Mouse (Mus musculus): Measurements from ENCODE around the gene Auts2.

Auts2 gene

DNA sequence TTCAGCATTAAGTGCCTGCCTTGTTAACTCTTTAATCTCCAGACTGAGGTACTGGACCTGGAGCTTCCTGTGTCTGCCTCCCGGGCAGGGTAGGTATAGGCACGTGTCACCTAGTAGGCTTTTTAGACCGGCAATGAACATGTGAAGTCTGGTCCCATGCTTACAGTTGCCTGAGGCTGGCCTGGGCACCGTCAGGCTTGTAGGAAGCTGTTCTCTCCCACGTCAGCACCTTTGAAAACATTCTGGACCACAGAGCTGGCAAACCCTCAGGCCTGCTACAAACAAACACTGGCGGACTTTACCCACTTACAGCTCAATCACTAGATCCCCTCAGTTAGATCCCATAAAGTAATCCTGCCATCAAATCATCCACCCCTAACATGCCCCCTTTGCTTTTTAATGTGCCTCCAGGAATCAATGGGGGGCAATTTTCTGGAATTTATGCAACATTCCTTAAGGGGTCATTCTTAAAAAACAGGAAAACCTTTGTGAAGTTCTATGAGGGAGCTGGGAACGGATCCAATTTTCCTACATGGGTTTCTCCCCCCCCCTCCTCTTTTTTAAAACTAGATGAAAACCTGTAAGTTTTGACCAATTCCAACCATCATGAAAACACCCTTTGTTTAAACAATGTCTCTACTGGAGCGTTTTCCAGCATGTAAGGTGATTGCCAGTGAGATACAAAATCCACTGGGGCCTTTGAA, 692.4 kb downstream of the Auts2 start:
- in situ Hi-C loops (cut with MboI; ENCODE audit: low sequenced_read_pairs) = no loop called here

DNA sequence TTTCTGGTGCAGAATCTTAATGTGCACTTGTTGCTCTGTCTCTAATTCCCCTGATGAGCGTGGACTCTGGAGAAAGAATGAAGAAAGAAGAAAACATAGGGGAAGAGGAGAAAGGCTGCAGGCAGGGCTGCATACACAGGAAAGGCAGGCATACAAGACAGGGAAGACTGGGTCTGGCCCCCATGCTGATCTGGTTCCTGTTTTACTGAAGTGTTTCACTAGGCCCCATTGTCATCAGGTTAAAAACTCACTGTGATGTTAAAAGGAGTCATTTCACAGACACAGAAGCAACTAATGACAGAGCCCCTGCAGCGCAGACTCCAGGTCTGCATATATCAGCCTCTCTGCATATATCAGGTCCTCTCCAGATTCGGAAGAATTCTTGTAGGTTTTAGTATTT, 693.5 kb downstream of the Auts2 start:
- in situ Hi-C loops (cut with MboI; ENCODE audit: low sequenced_read_pairs) = no loop called here

DNA sequence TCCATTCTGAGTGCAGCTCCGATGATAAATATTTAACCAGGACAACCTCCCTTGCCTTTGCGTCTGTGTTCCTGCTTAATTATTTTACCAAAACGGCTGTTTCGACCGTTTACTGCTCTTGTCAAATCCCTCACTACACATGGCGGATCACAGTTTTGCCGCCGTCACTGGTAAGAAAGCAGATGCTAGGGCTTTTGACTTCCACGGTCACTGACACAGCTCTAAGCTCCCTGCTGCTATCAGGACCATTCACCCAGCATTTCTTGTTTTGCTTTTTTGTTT, 698.7 kb downstream of the Auts2 start:
- in situ Hi-C loops (cut with MboI; ENCODE audit: low sequenced_read_pairs) = no loop called here

DNA sequence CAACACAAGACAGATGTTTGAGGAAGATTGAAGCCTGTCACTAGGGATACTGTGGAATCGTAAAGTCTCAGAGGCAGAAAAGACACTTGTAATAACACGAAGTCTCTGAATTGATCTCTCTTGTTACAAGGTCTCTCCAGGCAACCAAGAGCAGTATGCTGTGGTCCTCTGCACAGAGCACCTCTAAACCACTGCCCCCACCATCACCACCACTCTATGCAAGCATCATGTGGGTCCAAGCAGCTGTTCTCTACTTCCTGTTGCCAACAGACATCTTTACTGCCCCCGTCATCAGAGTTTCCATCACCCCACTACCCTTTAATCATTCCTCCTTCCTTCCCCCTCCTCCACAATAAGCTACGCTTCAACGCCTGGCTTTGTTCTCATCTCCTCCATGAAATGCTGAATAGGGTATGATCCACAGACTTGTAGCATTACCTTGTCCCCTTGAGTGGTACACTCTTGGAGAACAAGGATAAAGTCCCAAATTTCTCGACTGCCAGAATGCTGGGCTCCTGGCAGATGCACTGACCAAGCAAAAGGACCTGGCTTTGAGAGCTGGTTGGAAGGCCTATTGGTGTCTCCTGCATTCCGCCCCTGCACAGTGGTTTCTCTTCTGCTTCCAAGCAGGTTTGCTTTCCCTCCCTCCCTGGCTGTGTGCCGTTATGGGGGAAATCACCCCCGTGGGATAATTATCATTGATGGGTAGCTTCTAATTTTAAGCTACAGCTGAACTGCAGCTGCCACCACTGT, 699.2 kb downstream of the Auts2 start:
- in situ Hi-C loops (cut with MboI; ENCODE audit: low sequenced_read_pairs) = no loop called here

DNA sequence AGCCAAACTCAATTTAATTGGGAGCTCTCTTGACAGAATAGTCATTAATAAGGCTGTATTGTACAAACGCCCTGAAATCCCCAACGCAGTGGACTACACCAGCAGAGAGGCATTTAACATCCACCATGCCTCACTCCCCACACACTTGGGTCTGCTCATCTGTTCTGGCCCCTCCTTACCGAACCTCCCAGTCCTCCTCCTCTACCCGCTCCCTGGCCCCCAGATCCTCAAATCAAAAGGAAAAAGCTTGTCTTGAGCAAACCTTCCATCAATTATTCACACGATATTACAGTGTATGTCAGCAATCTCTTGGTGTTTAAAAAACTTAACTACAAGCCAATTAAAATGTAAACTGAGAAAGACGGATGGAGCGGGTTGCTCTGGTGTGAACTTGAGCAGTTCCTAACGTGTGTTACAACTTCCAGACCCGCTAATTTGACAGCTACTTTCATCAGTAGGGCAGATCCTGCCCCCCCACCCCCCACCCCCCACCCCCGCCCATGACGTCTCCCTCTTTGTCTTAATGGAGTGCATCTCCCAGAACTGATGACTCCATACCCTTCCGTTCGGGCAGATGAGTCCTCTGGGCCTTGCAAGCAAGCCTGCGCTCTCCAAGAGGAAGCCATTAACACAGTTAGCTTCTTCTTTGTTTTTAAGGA, 703.4 kb downstream of the Auts2 start:
- in situ Hi-C loops (cut with MboI; ENCODE audit: low sequenced_read_pairs) = no loop called here

DNA sequence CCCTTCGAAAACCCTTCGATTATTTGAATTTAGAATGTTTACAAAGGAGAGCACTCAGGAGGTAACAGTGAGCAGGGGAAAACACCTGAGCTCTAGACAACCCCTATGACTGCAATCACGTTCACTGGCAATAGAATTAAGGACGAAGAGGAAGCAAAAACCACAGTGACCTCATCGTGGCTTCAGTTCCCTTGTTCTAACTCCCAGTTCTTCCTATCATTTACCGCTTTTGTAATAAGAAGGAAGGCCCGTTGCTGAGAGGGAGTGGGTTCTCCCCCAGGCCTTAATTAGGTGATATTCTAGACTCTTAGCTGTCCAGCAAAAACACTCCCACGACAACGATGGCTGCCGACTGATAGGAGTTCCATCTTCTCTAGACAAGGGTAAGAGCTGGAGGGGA, 704.1 kb downstream of the Auts2 start:
- in situ Hi-C loops (cut with MboI; ENCODE audit: low sequenced_read_pairs) = no loop called here

DNA sequence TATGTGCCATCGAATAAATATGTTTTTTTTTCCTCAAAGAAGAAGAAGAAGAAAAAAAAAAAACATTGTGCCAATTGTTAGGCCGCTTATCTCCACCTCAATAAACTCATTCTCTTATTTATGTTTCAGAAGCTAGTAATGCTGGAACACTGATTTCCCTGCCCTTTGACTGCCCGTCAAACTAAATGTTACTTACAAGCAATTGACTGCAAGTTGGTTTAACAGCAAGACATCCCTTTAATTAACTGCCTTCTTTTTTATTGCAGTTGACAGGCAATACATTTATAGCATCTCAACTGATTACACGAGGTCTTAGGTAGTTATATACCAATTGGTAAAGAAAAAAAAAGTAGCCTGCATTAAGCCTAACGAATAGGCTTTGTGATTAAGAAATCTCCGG, 705.1 kb downstream of the Auts2 start:
- in situ Hi-C loops (cut with MboI; ENCODE audit: low sequenced_read_pairs) = no loop called here

DNA sequence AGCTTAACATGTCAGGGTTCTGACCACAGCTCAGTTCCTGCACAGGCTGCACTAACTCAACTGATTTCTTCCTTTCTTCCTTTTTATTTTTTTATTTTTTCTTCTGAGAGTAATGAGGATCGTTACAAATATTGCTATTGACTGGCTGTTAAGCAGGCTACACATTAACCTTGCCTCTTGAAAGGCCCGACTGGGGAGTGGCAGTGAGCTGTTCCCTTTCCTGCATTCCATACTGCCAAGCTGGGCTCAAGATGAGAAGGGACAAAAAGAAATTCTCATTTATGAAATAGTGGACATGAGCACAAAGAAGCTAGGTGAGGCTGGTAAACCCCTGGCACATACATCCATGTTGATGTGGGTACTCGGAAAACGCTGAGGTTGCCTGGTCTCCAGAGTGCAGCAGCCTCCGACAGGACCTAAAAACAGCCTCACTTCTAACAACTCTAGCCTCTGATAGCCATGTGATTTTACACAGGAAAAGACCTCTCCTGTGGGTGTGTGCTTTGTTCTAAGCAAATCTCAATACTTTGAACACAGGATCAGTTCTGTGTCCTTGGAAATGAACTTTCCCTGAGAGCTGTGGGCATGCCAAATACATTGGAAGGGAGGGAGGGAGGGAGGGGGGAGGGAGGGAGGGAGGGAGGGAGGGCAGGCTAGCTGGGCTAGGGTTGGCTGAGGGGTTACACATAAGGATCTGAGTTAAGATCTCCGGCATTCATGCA, 707.0 kb downstream of the Auts2 start:
- in situ Hi-C loops (cut with MboI; ENCODE audit: low sequenced_read_pairs) = no loop called here

DNA sequence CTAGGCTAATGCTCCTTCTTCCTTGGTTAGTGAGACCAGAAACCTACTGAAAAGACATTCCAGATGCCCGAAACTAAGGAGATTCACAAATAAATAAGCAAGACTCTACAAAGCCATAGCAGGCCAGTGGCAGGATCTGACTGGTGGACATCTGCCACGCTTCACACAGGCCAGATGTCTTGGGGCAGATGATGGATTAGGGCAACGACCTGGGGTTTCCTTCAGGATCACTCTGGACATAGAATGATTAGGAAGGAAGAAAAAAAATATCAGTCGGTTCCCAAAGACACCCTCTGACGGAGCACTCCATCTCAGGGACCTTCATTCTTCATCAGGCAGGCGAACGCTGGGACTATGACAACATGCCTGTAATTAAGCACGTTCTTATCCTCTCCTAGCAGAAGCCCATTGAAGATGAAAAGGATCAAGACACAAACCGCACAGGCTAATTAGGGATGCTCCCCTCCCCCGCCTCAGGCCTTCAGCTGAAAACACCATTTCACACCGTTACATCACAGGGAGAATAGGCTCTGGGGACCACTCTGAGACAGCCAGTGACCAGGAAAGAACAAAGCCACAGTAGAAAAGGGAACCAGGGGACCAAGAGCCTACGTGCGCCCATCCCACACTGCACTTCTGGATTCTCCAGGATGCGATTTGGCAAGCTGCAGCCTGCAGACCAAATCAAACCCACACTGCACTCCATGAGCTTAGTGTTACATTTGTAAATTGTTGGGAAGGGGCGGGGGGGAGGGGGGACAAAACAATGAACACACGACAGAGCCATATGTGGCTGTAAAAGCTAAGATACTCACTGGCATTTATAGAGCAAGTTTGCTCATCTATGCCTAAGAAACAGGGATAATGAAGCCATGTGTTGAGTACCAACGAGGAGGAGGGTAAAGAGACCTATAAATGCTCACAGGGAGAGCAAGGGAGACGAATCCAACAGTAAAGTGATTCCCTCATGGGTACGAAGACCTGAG, 710.0 kb downstream of the Auts2 start:
- in situ Hi-C loops (cut with MboI; ENCODE audit: low sequenced_read_pairs) = no loop called here

DNA sequence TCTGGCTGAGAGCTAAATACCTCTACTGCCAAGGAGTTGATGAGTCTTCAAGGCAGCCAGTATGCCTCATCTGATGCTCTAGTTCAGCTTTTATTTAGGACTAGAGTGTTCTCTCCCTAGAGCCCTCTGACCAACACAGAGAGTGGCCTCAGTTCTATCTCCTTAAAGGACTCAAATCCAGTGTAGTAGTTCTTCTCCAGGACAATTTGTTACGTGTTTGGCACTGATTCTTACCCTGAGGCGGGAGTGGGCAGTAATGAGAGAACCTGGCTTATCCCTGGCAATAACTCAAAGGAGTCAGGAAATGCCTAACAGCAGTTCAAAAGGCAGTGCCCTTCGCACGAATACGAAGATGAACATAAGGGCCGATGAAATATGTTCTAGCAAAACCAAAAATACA, 713.0 kb downstream of the Auts2 start:
- in situ Hi-C loops (cut with MboI; ENCODE audit: low sequenced_read_pairs) = no loop called here

DNA sequence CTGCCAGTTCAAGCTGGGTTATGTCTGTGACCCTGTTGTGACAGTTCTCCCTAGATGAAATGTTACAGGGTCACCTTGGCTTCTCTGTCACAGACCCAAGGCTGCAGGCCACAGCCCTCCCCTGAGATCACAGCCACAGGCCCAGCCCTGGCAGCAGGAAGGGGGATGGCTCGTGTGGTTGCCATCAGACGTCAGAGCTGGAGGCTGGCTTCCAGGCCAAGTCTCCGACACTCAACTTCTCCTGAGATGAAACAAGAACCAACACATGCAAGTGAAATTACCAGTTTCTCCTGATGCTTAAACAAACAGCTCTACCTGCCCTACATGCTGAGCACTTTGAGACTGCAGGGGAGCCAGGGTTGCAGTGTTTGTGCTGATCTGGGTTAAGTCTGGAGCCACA, 713.9 kb downstream of the Auts2 start:
- in situ Hi-C loops (cut with MboI; ENCODE audit: low sequenced_read_pairs) = no loop called here

DNA sequence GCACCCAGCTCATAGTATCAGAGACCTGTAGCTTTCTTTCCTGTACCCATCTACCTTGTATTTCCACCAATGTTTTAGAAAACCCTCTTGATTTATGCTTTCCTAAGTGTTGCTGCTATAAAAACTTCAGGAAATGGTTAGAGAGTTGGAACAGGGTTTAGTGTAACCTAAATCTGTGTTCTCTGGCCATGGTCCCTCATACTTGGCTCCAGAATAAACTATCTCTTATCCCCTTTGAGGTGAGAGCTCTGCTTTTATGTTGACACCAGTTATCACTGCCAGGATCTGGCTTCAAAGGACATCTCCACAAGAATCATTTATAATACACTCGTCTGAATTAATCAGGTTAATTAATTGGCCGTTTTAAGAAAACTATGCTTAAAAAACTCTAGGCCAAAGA, 714.5 kb downstream of the Auts2 start:
- in situ Hi-C loops (cut with MboI; ENCODE audit: low sequenced_read_pairs) = no loop called here

DNA sequence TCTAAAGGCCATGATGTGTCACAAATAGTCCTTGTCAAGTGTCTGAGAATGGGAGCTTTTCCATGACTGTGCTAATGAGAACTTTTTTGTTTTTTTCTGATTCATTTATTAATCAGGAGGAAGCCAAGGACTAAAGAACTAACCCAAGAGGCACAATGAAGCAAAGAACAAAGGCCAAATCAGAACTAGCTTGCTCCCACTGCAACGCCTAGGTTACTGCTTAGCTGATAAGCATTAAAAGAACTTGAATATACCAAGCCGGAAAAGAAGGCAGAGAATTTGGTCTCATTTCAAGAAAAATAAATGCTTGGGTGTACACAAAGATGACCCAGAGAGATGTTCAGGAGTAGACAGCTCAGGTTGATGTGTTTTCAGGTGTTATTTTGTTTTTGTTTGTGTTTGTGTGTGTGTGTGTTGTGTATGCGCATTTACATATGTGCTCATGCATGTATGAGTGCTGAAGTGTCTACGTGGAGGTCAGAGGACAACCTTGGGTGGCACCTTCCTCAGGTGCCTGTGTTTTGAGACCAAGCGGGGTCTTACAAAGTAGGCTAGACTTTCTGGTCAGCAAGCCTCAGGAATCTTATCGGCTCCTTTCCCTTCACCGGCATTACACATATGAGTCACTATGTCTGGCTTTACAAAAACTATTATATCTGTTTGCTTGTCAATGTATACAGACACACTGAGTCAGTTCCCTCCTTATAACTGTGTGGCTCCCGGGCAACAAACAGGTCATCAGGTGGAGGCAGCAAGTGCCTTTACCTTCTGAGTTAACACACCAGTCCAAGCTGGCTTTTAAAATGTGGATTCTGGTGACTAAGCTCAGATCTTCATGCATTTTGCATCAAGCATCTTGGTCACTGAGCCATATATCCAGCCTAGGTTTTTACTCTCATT, 716.5 kb downstream of the Auts2 start:
- in situ Hi-C loops (cut with MboI; ENCODE audit: low sequenced_read_pairs) = no loop called here

DNA sequence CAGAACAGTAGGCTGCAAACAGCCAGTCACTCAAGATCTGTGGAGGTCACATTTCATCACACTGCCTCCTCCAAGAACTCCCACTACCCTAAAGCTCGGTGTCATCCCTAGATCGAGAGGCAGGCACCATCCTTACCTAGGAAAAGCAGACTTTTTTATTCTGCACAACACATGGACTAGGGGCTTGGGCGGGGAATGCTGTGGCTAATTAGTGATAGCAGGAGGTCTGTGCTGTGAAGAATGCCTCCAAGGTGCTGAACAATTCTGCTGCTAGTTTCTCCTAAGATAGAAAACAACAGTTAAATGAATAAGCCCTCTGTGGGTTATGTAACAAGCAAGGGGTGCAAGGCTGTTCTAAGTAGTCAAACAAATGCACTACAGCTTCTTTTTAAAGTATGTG, 717.7 kb downstream of the Auts2 start:
- in situ Hi-C loops (cut with MboI; ENCODE audit: low sequenced_read_pairs) = no loop called here

DNA sequence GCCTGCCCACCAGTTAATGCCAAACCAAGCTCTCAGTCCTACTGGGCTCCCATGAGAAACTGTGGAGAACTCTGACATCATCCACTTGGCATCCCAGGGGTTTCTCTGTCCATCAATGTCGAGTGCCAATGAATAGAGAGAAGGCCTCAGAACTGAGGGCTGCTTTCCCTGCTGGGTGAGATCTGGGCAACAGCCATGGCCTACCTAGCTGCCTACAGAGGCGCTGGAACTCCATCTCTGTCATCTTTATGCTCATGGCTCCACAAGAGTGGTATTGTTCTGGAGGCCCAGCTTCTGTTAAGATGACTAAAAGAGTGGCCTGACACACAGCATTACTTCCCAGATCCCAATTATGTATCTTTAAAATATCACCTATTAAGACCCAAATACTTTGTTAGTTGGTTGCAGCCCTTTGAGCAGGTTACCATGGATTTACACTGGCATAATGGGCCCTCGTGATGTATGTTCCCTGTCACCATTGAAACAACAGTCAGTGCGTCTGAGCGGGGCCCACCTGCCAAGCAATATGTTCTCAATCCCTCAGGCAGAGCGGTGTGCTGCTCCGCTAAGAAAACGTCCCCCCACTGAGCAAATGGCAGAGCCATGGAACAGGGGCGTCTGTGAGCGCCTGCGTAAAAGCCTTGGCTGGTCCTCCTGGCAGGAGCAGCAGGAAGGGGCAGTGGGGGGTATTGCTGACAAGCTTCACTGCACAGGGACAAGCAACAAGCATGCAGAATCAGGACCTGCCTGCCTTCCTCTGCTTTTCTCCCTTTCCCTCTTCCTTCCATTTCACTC, 718.8 kb downstream of the Auts2 start:
- in situ Hi-C loops (cut with MboI; ENCODE audit: low sequenced_read_pairs) = no loop called here

DNA sequence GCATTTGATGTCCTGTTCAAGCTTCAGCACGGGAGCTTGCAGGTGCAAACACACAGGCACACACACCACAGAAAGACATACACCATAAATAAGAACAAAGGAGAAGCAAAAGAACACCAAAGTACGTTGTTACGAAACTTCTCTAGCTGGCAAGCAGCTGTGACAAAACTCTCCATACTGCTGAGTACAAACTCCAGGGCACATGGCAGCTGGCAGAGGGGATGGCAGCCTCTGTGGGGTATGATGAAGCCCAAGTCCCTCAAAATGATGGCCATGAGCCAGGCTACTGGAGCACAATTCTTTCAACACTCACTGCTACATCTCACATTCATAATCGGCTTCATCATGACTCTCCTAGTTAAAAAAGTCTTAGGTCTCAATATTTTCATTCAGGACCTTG, 721.7 kb downstream of the Auts2 start:
- in situ Hi-C loops (cut with MboI; ENCODE audit: low sequenced_read_pairs) = no loop called here

DNA sequence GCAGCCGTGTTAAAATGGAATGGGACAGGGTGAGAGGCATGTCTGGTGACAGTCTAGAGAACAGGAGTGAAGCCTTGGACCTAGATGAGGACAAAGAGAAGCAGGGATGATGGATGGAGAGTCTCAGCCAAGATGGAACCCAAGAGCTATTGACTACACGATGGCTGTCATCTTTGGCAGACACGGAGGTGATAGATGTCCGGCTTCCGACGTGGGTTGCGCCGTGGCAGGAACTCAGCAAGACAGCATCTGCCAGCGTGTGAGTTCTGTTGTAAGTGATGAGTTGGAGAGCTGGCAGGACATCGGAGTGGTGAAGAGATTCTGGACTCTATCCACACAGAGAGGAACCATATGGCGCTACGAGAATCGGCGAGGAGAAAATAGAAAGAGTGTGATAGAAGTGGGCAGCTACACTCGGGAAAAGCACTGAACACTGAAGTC, 723.9 kb downstream of the Auts2 start:
- in situ Hi-C loops (cut with MboI; ENCODE audit: low sequenced_read_pairs) = no loop called here

DNA sequence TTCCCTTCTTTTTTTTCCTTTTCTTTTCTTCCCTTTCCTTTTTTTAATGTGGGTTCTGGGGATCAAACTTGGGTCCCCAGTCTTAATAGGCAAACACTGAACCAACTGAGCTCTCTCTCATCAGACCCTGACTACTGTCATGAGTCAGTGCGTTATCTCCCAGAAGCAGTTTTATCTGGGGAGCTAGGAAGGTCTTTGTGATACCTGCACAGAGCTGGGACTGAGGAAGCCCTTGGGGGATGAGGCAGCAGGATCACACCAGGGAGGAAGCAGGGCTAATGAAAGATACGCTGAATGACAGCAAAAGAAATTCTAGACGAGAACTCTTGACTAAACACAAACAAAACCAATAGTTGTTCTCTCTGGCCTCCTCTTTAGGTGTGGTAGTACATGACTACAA, 727.6 kb downstream of the Auts2 start:
- in situ Hi-C loops (cut with MboI; ENCODE audit: low sequenced_read_pairs) = no loop called here

Measured in CH12F3 (cell line).